Comparison of ENCODE assay signal across 13 mouse cellular contexts in the genomic region with DNA sequence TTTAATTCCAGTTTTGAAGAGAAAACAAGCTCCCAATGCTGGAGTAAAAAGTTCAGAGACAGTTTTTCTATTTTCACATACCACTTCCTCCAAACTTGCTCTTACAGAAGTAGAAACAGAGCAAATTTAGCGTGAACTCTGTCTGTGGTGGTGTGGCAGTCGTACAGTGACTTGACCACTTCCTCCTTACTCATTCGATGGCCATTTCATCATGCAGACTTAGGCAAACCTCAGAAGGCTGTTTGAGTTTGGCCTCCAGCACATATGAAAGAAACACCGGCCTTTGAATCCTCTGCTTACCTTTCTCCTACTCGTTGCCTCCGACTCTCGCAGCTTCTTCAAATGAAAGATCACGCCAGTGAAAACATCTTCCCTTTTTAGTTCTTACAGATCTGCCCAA.
DNase-seq lines count a peak whose midpoint lies in the region; ATAC-seq and TF ChIP-seq lines count a peak whose summit lies in the region.
"Had no signal": no experiment of that assay in that cellular context is flagged by ENCODE, and none has a peak within 500 bp of the region (broad histone marks: within the 10 kb centered on the region; RNA-seq: fewer than 3 reads in every experiment).

No protein-coding gene starts in this region.

- no peaks in the 10 kb centered on the region for H3K36me3 ChIP-seq in myocyte (ENCODE audit: control insufficient read depth, insufficient read depth)
- H3K36me3 ChIP-seq: embryonic facial prominence, embryonic 10.5 days; heart, embryonic 15.5 days; limb, embryonic 12.5 days had no signal

- no peaks in the 10 kb centered on the region for H3K79me2 ChIP-seq in myocyte (ENCODE audit: control insufficient read depth, insufficient read depth)

- peak overlapping the region; percentile 69 for H3K4me2 ChIP-seq in myocyte (ENCODE audit: low read depth)
- H3K4me2 ChIP-seq: heart, embryonic 15.5 days; limb, embryonic 12.5 days had no signal

- ATAC-seq in hematopoietic stem cell, adult 5-6 weeks (replicated peaks in 1 of 2; ENCODE audit: insufficient read depth in 1 of 2, low FRiP score in 2 of 2, low TSS enrichment in 1 of 2, low read depth in 1 of 2, poor library complexity in 2 of 2, severe bottlenecking in 2 of 2) = peak; percentile 93 to 94
- ATAC-seq: activated CD4-positive, CD25-positive, alpha-beta regulatory T cell, adult 4 months had no signal

- peak; percentile 84 for DNase-seq in heart, adult 11 months
- DNase-seq in heart, postnatal 14 days = no peak
- DNase-seq in lung, adult 18-20 months = peak; percentile 3 to 10
- no peak for DNase-seq in lung, postnatal 10 days
- DNase-seq in right cerebral cortex, postnatal 36 days (ENCODE audit: low spot score in 2 of 2) = no peak
- no peak for DNase-seq in urinary bladder, postnatal 25 days (ENCODE audit: low spot score)
- DNase-seq: cerebellum, adult 9-10 months had no signal

- intact Hi-C loops in heart, postnatal 14 days (cut with DNase I) = no loop called here

- no peak overlapping the region for H3K4me3 ChIP-seq in myocyte
- H3K4me3 ChIP-seq: embryonic facial prominence, embryonic 10.5 days; heart, embryonic 15.5 days; limb, embryonic 12.5 days had no signal

- no peaks in the 10 kb centered on the region for H3K27me3 ChIP-seq in myocyte (ENCODE audit: control insufficient read depth, insufficient read depth, insufficient read length)
- H3K27me3 ChIP-seq: heart, embryonic 15.5 days; limb, embryonic 12.5 days had no signal

- no peak for TF ChIP-seq POLR2A in myocyte (IDR thresholded peaks at IDR 0.05; ENCODE audit: insufficient read length, low read depth)

- H3ac ChIP-seq in myocyte (ENCODE audit: control insufficient read depth, insufficient read length) = no peak overlapping the region

TF ChIP-seq in myocyte, 11 proteins besides CTCF, POLR2A, EP300 and RAD21:
- peak; percentile 51; the same call in 1 of the 2 replicates for TF ChIP-seq CEBPB (IDR thresholded peaks at IDR 0.05; ENCODE audit: insufficient read depth, poor library complexity, severe bottlenecking)
- TF ChIP-seq TCF12 (IDR thresholded peaks at IDR 0.05; ENCODE audit: insufficient read depth, poor library complexity, severe bottlenecking) = no peak

Comparison
In these comparisons a context has a peak if more than half of its experiments do, and no peak if none do; other contexts are left out.
1. DNase-seq: peak in heart, adult 11 months (single experiment) and lung, adult 18-20 months (2 of 2); none in heart, postnatal 14 days (0 of 2), lung, postnatal 10 days (single experiment), right cerebral cortex, postnatal 36 days (0 of 2) and urinary bladder, postnatal 25 days (single experiment).